Mouse (Mus musculus) neural tube, embryonic 14.5 days (tissue): Measurements from ENCODE around the gene Med18. TPM values are rescaled to one million over a fixed set of nuclear protein-coding genes. Genes with fewer than 3 reads are reported as not detected.
"Not testable (repeated sequence)": the region's sequence is repeated elsewhere in the genome, so short reads cannot be mapped to it uniquely, and the experiment has no call there.

Experiments used
- ATAC-seq: fragments of 200-750 bp; cut with Nextera tagmentation; 2 replicates; pipeline ENCODE4 v1.8.0; 2017; ENCODE audit warnings: low read depth, mild to moderate bottlenecking, moderate TSS enrichment, moderate library complexity
- H3K27ac ChIP-seq: fragments of 300-500 bp; sonication (generic); 2 replicates; pipeline ENCODE4 v1.5.1; 2014; ENCODE audit warnings: low read depth, mild to moderate bottlenecking, control low read depth, low read length, moderate library complexity, mixed read lengths
- H3K27me3 ChIP-seq: fragments of 300-500 bp; sonication (generic); 2 replicates; pipeline ENCODE4 v1.6.1; 2014; ENCODE audit warnings: low read length; ENCODE audit not compliant: control insufficient read depth, insufficient read depth
- H3K36me3 ChIP-seq: fragments of 300-500 bp; sonication (generic); 2 replicates; pipeline ENCODE4 v1.6.1; 2014; ENCODE audit warnings: low read length, mixed read lengths; ENCODE audit not compliant: control insufficient read depth, insufficient read depth
- H3K4me1 ChIP-seq: fragments of 300-500 bp; sonication (generic); 2 replicates; pipeline ENCODE4 v1.6.1; 2014; ENCODE audit warnings: low read length; ENCODE audit not compliant: control insufficient read depth, insufficient read depth
- H3K4me2 ChIP-seq: fragments of 300-500 bp; sonication (generic); 2 replicates; pipeline ENCODE4 v1.6.1; 2014; ENCODE audit warnings: mild to moderate bottlenecking, low read depth, low read length, control low read depth
- H3K4me3 ChIP-seq: fragments of 300-500 bp; sonication (generic); 2 replicates; pipeline ENCODE4 v1.5.1; 2014; ENCODE audit warnings: low read depth, low read length, control low read depth, mixed read lengths
- H3K9ac ChIP-seq: fragments of 300-500 bp; sonication (generic); replicated peaks from 2 replicates; pipeline ENCODE4 v1.6.1; 2014; ENCODE audit warnings: low read depth, mild to moderate bottlenecking, control low read depth, low read length, mixed read lengths
- H3K9me3 ChIP-seq: fragments of 300-500 bp; sonication (generic); 2 replicates; pipeline ENCODE4 v1.6.1; 2016; ENCODE audit warnings: low read length; ENCODE audit not compliant: control insufficient read depth
- WGBS: fragments of 180-500 bp; shearing (Covaris S2); extraction: QIAGEN DNeasy Blood & Tissue Kit; methylation state at CpG from one replicate; pipeline ENCODE4 v1.1.7; 2014; 5-methylcytosine and 5-hydroxymethylcytosine counted together
- polyA plus RNA-seq: library from polyadenylated mRNA; unstranded; fragments of >200 nt; fragmentation: Nextera tagmentation; extraction: Ambion mirVana; gene quantifications from 2 replicates; pipeline ENCODE4 v1.2.1, GENCODE M21; 2014

The Med18 gene
- polyA plus RNA-seq, 1 experiment from 2014 or later: 12.3 TPM

DNA sequence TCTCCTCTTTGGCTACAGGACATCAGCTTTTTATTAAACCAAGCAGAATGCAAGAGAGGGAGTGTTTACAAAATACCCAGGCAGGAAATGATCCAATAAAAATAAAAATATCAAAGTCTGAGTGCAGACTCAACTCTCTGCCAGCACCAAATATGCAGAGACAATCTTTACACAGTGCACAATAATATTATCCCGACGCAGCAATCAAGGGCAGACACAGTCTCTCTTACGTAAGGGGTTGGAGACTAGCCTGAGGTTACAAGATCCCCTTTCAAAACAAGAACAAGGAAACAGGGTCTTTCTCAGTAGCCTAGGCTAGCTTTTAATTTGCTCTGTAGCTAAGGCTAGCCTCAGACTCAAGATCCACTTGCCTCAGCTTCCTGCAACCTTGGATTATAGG lies 24.8 kb upstream of the Med18 start:
- no peaks in the 10 kb centered on the region for H3K36me3 ChIP-seq
- no peak overlapping the region for H3K9ac ChIP-seq
- no peak overlapping the region for H3K27ac ChIP-seq
- 87% methylated on average over 3 of the region's 3 CpGs for WGBS
- H3K4me3 ChIP-seq: no peak overlapping the region
- H3K9me3 ChIP-seq: no peaks in the 10 kb centered on the region
- no peak for ATAC-seq
- no peaks in the 10 kb centered on the region for H3K4me1 ChIP-seq
- no peak overlapping the region for H3K4me2 ChIP-seq
- no peaks in the 10 kb centered on the region for H3K27me3 ChIP-seq

- no peak overlapping the region for H3K4me3 ChIP-seq
- 75% methylated on average over 5 of the region's 5 CpGs for WGBS
- no peak for ATAC-seq
- no peaks in the 10 kb centered on the region for H3K4me1 ChIP-seq
- no peak overlapping the region for H3K27ac ChIP-seq
- H3K36me3 ChIP-seq: no peaks in the 10 kb centered on the region
- no peak overlapping the region for H3K9ac ChIP-seq
- H3K27me3 ChIP-seq: no peaks in the 10 kb centered on the region
- no peak overlapping the region for H3K4me2 ChIP-seq
- no peaks in the 10 kb centered on the region for H3K9me3 ChIP-seq
Measured at GRCm38 (mm10) chr4:132484820-132485219, 21.1 kb upstream of the Med18 start.

DNA sequence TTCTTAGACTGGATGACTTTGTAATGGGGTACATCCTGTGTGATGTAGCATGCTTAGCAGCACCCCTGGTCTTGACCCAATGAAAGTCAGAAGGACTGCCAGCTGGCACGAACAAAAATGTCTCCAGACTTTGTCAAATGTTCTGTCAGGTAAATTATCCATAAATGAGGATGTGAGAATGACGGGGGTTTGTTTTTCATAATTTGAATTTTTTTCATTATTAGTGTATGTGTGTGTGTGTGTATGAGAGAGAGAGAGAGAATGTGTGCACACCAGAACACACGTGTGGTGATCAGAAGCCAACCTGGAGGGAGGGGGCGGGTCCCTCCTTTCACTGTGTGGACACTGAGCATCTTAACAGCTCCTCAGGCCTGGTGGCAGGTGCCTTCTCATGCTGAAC lies 20.5 kb upstream of the Med18 start:
- H3K4me2 ChIP-seq: no peak overlapping the region
- no peaks in the 10 kb centered on the region for H3K36me3 ChIP-seq
- WGBS: 81% methylated on average over 4 of the region's 4 CpGs
- H3K27me3 ChIP-seq: no peaks in the 10 kb centered on the region
- H3K4me3 ChIP-seq: no peak overlapping the region
- ATAC-seq: no peak
- H3K27ac ChIP-seq: no peak overlapping the region
- H3K9ac ChIP-seq: no peak overlapping the region
- H3K4me1 ChIP-seq: no peaks in the 10 kb centered on the region
- no peaks in the 10 kb centered on the region for H3K9me3 ChIP-seq

DNA sequence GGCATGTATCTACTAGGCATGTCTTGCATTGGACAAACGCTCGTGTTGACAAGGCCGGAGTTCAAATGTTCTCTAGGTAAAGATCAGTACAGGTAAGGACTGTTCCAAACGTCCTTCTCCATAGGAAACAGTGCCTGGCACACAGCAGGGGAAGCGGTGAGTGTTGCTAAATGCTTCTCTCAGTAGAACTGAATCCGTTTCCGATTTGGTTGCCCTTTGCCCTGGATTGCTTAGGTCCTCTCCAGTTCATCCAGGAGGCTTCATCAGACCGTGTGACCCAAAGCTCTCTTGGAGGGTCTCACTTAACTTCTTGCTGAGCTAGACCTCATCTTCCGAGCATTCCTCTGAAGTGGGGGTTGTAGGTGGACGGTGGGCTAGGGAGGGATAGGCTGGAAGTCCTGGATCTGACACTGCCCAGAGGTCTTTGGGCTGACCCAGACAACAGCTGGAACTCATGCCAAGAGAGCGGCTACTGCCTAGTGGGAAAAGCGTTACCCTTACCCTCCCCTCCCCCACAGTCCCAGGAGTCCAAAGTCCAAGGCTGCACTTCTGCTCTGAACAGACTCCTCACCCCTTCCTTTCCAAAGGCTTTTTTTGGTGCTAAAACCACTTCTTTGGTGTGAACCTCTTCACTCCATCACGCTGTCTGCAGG lies 19.4 kb upstream of the Med18 start:
- no peaks in the 10 kb centered on the region for H3K27me3 ChIP-seq
- H3K4me3 ChIP-seq: no peak overlapping the region
- H3K9me3 ChIP-seq: no peaks in the 10 kb centered on the region
- no peaks in the 10 kb centered on the region for H3K4me1 ChIP-seq
- 85% methylated on average over 13 of the region's 13 CpGs for WGBS
- no peaks in the 10 kb centered on the region for H3K36me3 ChIP-seq
- no peak overlapping the region for H3K9ac ChIP-seq
- no peak overlapping the region for H3K4me2 ChIP-seq
- no peak for ATAC-seq
- no peak overlapping the region for H3K27ac ChIP-seq

- H3K27me3 ChIP-seq, H3K36me3 ChIP-seq, H3K9me3 ChIP-seq, H3K4me3 ChIP-seq, H3K27ac ChIP-seq, H3K9ac ChIP-seq, H3K4me1 ChIP-seq, ATAC-seq, H3K4me2 ChIP-seq: not testable (repeated sequence)
- WGBS: 71% methylated on average over 3 of the region's 3 CpGs
Measured at GRCm38 (mm10) chr4:132482104-132482503, 18.4 kb upstream of the Med18 start.

DNA sequence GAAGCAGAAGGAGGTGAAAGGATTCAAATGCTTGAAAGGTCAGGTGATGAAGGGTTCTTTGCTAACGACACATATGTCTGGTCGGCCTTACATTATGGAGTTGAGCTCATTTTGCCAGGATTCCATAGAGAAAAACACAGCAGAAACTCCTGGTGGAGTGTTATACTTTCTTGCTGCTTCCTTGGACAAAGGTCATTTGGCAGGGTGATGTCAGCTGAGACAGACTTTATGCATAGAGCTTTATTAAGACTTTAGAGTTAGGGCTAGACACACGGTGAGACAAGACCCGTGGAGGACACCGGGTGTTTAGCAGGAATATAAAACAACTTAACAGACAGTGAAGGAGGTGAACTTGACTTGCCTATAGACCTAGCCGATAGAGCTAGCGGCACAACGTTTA lies 14.1 kb upstream of the Med18 start:
- Histone ChIP-seq H3K27ac (no peak overlapping the region), H3K9ac (no peak overlapping the region), H3K4me3 (no peak overlapping the region), H3K36me3 (no peaks in the 10 kb centered on the region), H3K27me3 (no peaks in the 10 kb centered on the region), H3K9me3 (no peaks in the 10 kb centered on the region), H3K4me2 (no peak overlapping the region), H3K4me1 (no peaks in the 10 kb centered on the region)
- 93% methylated on average over 8 of the region's 8 CpGs for WGBS
- no peak for ATAC-seq

DNA sequence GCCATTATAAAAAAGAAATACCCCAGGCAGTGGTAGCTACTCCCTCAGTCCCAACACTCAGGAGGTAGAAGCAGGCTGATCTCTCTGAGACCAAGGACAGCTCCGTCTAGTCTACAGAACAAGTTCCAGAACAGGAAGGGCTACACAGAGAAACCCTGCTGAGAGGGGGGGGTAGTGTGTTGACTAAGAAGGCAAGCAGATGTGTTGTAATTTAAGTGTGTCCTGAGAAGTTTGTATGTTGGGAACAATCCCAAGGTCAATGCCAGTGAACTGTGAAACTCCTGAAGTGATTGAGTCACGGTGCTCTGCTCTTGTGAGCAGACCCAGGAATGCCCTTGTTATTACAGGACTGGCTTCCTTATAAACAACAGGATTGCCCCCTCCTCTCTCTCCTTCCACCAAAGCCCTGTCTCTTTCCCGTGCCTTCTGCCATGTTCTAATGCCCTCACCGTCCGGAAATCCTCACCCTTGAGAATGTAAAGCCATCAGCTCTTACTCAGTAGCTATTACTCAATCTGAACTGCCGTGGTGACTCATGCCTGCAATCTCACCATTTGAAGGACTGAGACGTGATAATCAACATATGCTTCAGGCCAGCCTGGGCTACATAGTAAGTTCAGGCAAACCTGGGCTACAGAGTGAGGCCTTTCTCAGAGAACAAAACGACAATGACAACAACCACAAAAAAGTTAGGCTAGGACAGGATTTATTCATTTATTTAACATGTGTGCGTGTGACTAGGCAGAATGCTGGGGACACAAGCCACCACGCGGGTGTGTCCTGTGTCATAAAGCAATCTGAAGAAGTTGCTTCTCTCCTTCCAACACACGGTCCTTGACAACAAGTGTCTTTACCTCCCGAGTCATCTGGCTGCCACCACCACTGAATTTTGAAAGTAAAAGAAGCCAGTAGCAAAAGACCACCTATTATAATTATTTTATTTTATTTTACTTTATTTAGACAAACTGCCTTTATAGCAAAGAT lies 12.5 kb upstream of the Med18 start:
- H3K4me3 ChIP-seq: no peak overlapping the region
- no peaks in the 10 kb centered on the region for H3K4me1 ChIP-seq
- no peak for ATAC-seq
- no peaks in the 10 kb centered on the region for H3K27me3 ChIP-seq
- H3K9me3 ChIP-seq: no peaks in the 10 kb centered on the region
- no peak overlapping the region for H3K27ac ChIP-seq
- no peaks in the 10 kb centered on the region for H3K36me3 ChIP-seq
- 80% methylated on average over 13 of the region's 13 CpGs for WGBS
- no peak overlapping the region for H3K4me2 ChIP-seq
- H3K9ac ChIP-seq: no peak overlapping the region

DNA sequence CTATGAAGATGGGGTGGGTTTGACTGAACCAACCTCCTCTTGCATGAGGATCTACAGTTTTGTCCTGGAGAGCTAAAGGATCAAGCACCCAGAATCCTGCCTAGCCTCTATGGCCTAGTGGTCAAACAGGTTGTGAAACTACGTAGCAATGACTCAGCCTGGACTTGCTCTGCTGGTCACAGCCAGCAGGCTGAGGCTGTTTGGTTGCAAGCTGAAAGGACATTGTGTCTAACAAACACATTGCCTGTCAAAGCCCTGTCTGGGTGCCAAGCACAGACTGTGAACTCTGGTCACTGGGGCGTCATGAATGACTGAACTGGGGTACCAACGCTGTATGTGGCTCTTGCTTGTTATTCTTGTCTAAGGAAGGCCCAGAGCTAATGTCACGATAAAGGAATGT lies 10.9 kb upstream of the Med18 start:
- no peak overlapping the region for H3K4me3 ChIP-seq
- H3K27me3 ChIP-seq: no peaks in the 10 kb centered on the region
- H3K9me3 ChIP-seq: no peaks in the 10 kb centered on the region
- no peak overlapping the region for H3K9ac ChIP-seq
- ATAC-seq: no peak
- H3K27ac ChIP-seq: no peak overlapping the region
- H3K4me1 ChIP-seq: no peaks in the 10 kb centered on the region
- 84% methylated on average over 4 of the region's 4 CpGs for WGBS
- H3K4me2 ChIP-seq: no peak overlapping the region
- H3K36me3 ChIP-seq: no peaks in the 10 kb centered on the region

GRCm38 (mm10) chr4:132473411-132473810 lies 9.7 kb upstream of the Med18 start:
- Histone ChIP-seq H3K9me3 (no peaks in the 10 kb centered on the region), H3K9ac (no peak overlapping the region), H3K4me2 (no peak overlapping the region), H3K27ac (no peak overlapping the region), H3K4me1 (no peaks in the 10 kb centered on the region), H3K27me3 (no peaks in the 10 kb centered on the region), H3K4me3 (no peak overlapping the region), H3K36me3 (no peaks in the 10 kb centered on the region)
- WGBS: 90% methylated on average over 9 of the region's 9 CpGs
- ATAC-seq: no peak
